Mouse (Mus musculus) ES-Bruce4 (cell line): ENCODE measurements around the gene Hexdc.

ENCODE experiments used
- CTCF ChIP-seq: IDR thresholded peaks from one replicate; pipeline ENCODE4 v1.8.1; 2011; ENCODE audit warnings: low read depth, low read length
- EP300 ChIP-seq: IDR thresholded peaks from 2 replicates; pipeline ENCODE4 v1.6.1; 2011; ENCODE audit warnings: low read depth, low read length; ENCODE audit not compliant: insufficient read depth
- POLR2A ChIP-seq: IDR thresholded peaks from one replicate; pipeline ENCODE4 v1.8.1; 2011; ENCODE audit warnings: low read length; ENCODE audit not compliant: insufficient read depth

GRCm38 (mm10) chr11:121250196-121250595 is 46.0 kb downstream of the Hexdc start:
- TF ChIP-seq CTCF (no peak), EP300 (no peak), POLR2A (no peak)
